47 mouse cellular contexts compared by ENCODE assay signal in the genomic region with DNA sequence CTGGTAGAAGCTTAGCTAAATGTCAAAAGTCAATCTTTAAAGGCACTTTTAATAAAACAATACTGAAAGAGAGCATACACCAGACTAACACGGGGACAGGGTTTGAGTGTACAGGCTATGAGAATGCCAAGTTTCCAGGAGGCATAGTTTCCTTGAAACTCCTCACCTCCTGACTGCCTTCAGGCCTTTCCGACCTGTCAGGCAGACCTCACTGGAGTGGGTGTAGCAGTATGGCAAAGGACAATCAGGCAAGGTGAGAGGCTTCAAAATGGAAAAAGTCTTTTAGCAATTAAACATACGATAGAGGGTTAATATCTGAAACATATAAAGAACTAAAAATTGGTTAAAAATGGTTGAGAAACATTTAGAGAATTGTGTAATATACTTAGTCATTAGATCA. TPM values are rescaled to one million over a fixed set of nuclear protein-coding genes. Genes with fewer than 3 reads are reported as not detected.
"Had no signal": no experiment of that assay in that cellular context is flagged by ENCODE, and none has a peak within 500 bp of the region (broad histone marks: within the 10 kb centered on the region; RNA-seq: fewer than 3 reads in every experiment).

No protein-coding gene starts in this region.

- H3K27ac ChIP-seq: limb, embryonic 10.5 days; limb, embryonic 12.5 days; limb, embryonic 13.5 days; limb, embryonic 15.5 days; liver, embryonic 12.5 days; liver, embryonic 13.5 days; liver, embryonic 14.5 days; liver, embryonic 15.5 days; lung, embryonic 15.5 days; macrophage; midbrain, embryonic 10.5 days; midbrain, embryonic 12.5 days; midbrain, embryonic 13.5 days; midbrain, embryonic 15.5 days; neural tube, embryonic 12.5 days had no signal

- H3K27me3 ChIP-seq: limb, embryonic 12.5 days; limb, embryonic 13.5 days; limb, embryonic 15.5 days; liver, embryonic 12.5 days; liver, embryonic 13.5 days; liver, embryonic 15.5 days; lung, embryonic 15.5 days; megakaryocyte, embryonic 14.5 days; midbrain, embryonic 12.5 days; midbrain, embryonic 13.5 days; midbrain, embryonic 15.5 days; neural tube, embryonic 12.5 days had no signal

- H3K4me3 ChIP-seq: limb, embryonic 10.5 days; limb, embryonic 12.5 days; limb, embryonic 13.5 days; limb, embryonic 15.5 days; liver, embryonic 12.5 days; liver, embryonic 13.5 days; liver, embryonic 15.5 days; lung, embryonic 15.5 days; megakaryocyte, embryonic 14.5 days; midbrain, embryonic 10.5 days; midbrain, embryonic 12.5 days; midbrain, embryonic 13.5 days; midbrain, embryonic 15.5 days; myocyte; neural tube, embryonic 12.5 days had no signal

- H3K4me1 ChIP-seq: limb, embryonic 10.5 days; limb, embryonic 12.5 days; limb, embryonic 13.5 days; limb, embryonic 15.5 days; liver, embryonic 12.5 days; liver, embryonic 13.5 days; liver, embryonic 15.5 days; lung, embryonic 15.5 days; megakaryocyte, embryonic 14.5 days; midbrain, embryonic 10.5 days; midbrain, embryonic 12.5 days; midbrain, embryonic 13.5 days; midbrain, embryonic 15.5 days; neural tube, embryonic 12.5 days had no signal

- H3K9me3 ChIP-seq: limb, embryonic 10.5 days; limb, embryonic 12.5 days; limb, embryonic 13.5 days; limb, embryonic 15.5 days; liver, embryonic 12.5 days; liver, embryonic 13.5 days; liver, embryonic 15.5 days; megakaryocyte, embryonic 14.5 days; midbrain, embryonic 10.5 days; midbrain, embryonic 12.5 days; midbrain, embryonic 13.5 days; midbrain, embryonic 15.5 days; neural tube, embryonic 12.5 days had no signal

- H3K36me3 ChIP-seq: limb, embryonic 10.5 days; limb, embryonic 12.5 days; limb, embryonic 13.5 days; limb, embryonic 15.5 days; liver, embryonic 12.5 days; liver, embryonic 13.5 days; liver, embryonic 15.5 days; lung, embryonic 15.5 days; midbrain, embryonic 10.5 days; midbrain, embryonic 12.5 days; midbrain, embryonic 13.5 days; midbrain, embryonic 15.5 days; neural tube, embryonic 12.5 days had no signal

- H3K9ac ChIP-seq: limb, embryonic 12.5 days; limb, embryonic 13.5 days; limb, embryonic 15.5 days; liver, embryonic 12.5 days; liver, embryonic 13.5 days; liver, embryonic 14.5 days; liver, embryonic 15.5 days; liver, postnatal 0 days; lung, embryonic 14.5 days; lung, embryonic 15.5 days; midbrain, embryonic 12.5 days; midbrain, embryonic 13.5 days; midbrain, embryonic 15.5 days; neural tube, embryonic 12.5 days had no signal

- DNase-seq: left cerebral cortex, postnatal 4 days; liver; liver, embryonic 13.5 days; liver, postnatal 0 days; lung, adult 18-20 months; lung, adult 2 months; lung, embryonic 14.5 days; lung, postnatal 10 days; lung, postnatal 14 days; lung, postnatal 36 days; lung, postnatal 4 days; midbrain, embryonic 14.5 days had no signal

RNA-seq across cellular contexts. Expression of gene Skint7, which starts 9.1 kb away (rescaled TPM):
- total RNA-seq: liver, adult 2 months; megakaryocyte progenitor cell, adult 5-6 weeks; megakaryocyte, adult 5-6 weeks; megakaryocyte-erythroid progenitor cell, adult 5-6 weeks; midbrain, postnatal 0 days; monocyte, adult 5-6 weeks had no signal
- polyA plus RNA-seq: limb, embryonic 10.5 days; limb, embryonic 11.5 days; limb, embryonic 12.5 days; limb, embryonic 13.5 days; liver, adult 2 months; liver, embryonic 11.5 days; liver, embryonic 12.5 days; liver, embryonic 13.5 days; liver, embryonic 14.5 days; liver, embryonic 15.5 days; liver, embryonic 16.5 days; liver, postnatal 0 days; lung, adult 2 months; lung, embryonic 14.5 days; lung, embryonic 16.5 days; lung, postnatal 0 days; macrophage; midbrain, embryonic 10.5 days; midbrain, embryonic 11.5 days; midbrain, embryonic 12.5 days; midbrain, embryonic 13.5 days; midbrain, embryonic 14.5 days; midbrain, embryonic 15.5 days; midbrain, embryonic 16.5 days; midbrain, postnatal 0 days; myocyte; neural tube, embryonic 11.5 days; neural tube, embryonic 12.5 days had no signal

RNA-seq across cellular contexts. Expression of gene Skint1, which starts 42.4 kb away (rescaled TPM):
- total RNA-seq: left cerebral cortex, postnatal 10 days; left cerebral cortex, postnatal 14 days; left cerebral cortex, postnatal 25 days; left cerebral cortex, postnatal 36 days; left cerebral cortex, postnatal 4 days; liver, adult 2 months; megakaryocyte progenitor cell, adult 5-6 weeks; megakaryocyte, adult 5-6 weeks; megakaryocyte-erythroid progenitor cell, adult 5-6 weeks; monocyte, adult 5-6 weeks had no signal
- polyA plus RNA-seq: limb, embryonic 10.5 days; limb, embryonic 11.5 days; limb, embryonic 12.5 days; limb, embryonic 13.5 days; limb, embryonic 14.5 days; liver, adult 2 months; liver, embryonic 11.5 days; liver, embryonic 12.5 days; liver, embryonic 13.5 days; liver, embryonic 14.5 days; liver, embryonic 15.5 days; liver, embryonic 16.5 days; liver, postnatal 0 days; lung, embryonic 14.5 days; lung, embryonic 16.5 days; lung, postnatal 0 days; macrophage; midbrain, embryonic 10.5 days; midbrain, embryonic 11.5 days; midbrain, embryonic 12.5 days; midbrain, embryonic 13.5 days; midbrain, embryonic 14.5 days; midbrain, embryonic 15.5 days; midbrain, embryonic 16.5 days; midbrain, postnatal 0 days; myocyte; neural tube, embryonic 11.5 days; neural tube, embryonic 12.5 days had no signal

RNA-seq across cellular contexts. Expression of gene Skint8, which starts 44.5 kb away (rescaled TPM):
- total RNA-seq: left cerebral cortex, postnatal 10 days; left cerebral cortex, postnatal 25 days; liver, adult 2 months; megakaryocyte progenitor cell, adult 5-6 weeks; megakaryocyte, adult 5-6 weeks; megakaryocyte-erythroid progenitor cell, adult 5-6 weeks; midbrain, postnatal 0 days; monocyte, adult 5-6 weeks had no signal
- polyA plus RNA-seq: limb, embryonic 10.5 days; limb, embryonic 11.5 days; limb, embryonic 12.5 days; limb, embryonic 13.5 days; liver, adult 2 months; liver, embryonic 11.5 days; liver, embryonic 12.5 days; liver, embryonic 13.5 days; liver, embryonic 14.5 days; liver, embryonic 15.5 days; liver, embryonic 16.5 days; liver, postnatal 0 days; lung, embryonic 14.5 days; lung, embryonic 15.5 days; lung, embryonic 16.5 days; lung, postnatal 0 days; macrophage; midbrain, embryonic 10.5 days; midbrain, embryonic 11.5 days; midbrain, embryonic 12.5 days; midbrain, embryonic 13.5 days; midbrain, embryonic 14.5 days; midbrain, embryonic 15.5 days; midbrain, embryonic 16.5 days; midbrain, postnatal 0 days; myocyte; neural tube, embryonic 11.5 days; neural tube, embryonic 12.5 days had no signal
